Mouse (Mus musculus) thymus, adult 2 months (tissue): ENCODE data around the gene Aldob.

ENCODE experiments used
- CTCF ChIP-seq: fragments of 200-500 bp; IDR thresholded peaks from 2 replicates; pipeline ENCODE4 v1.5.1; 2012; ENCODE audit warnings: mild to moderate bottlenecking, control low read depth, low read length, moderate library complexity, borderline replicate concordance; ENCODE audit not compliant: control insufficient read depth, poor library complexity, insufficient read depth; ENCODE audit errors: extremely low read depth
- POLR2A ChIP-seq: fragments of 200-500 bp; IDR thresholded peaks from 2 replicates; pipeline ENCODE4 v1.6.1; 2012; ENCODE audit warnings: mild to moderate bottlenecking, low read length, control low read depth, moderate library complexity; ENCODE audit not compliant: control insufficient read depth, poor library complexity, insufficient read depth; ENCODE audit errors: extremely low read depth

GRCm38 (mm10) chr4:49596846-49597182, 47.5 kb upstream of the Aldob start:
- TF ChIP-seq CTCF (no peak), POLR2A (no peak)
